Mouse (Mus musculus): ENCODE measurements around the gene Wdr3.

DNA sequence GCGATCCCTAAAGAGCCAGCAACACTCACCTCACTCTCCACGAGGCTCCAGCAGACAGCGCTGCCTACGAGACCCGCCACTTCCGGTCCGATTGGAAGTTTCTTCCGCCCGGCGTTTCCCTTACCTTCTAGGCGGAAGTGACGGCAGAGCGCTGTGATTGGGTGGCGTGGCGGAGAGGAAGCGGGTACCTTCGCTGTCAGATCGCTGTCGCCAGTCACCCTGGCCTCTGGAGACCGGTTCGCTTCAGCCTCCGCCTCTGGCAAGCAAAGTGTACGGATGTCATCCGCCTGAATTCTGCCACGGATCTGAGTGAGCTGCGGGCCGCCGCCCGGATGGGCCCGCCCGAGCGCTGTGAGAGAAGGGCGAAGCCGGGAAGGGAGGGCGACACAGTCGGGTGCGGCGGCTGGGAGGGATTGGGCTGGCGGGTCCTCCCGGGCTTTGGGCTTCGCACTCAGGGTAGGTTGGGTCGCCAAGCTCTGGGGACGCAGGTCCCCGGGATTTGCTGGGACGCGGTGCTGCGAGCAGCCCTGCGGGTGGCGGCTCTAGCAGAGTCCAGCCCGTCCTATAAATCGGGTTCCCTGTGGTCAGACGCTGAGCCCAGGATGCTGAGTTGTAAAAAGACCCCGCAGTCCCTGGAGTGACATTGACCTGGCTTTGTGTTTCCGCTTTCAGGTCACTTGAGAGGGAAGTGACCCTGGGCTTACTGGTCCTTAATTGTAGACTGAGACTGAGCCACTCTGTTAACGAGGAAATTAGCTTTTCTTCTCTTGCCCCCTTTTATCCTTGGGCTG lies at the start of gene Wdr3, which contains the start of gene Gdap2:
- no peak for TF ChIP-seq CTCF (IDR thresholded peaks at IDR 0.05; ENCODE audit: low read depth, low read length)
- no peak for TF ChIP-seq POLR2AphosphoS5 (IDR thresholded peaks at IDR 0.05; ENCODE audit: insufficient replicate concordance, low read depth, low read length)
- TF ChIP-seq GATA1 (IDR thresholded peaks at IDR 0.05; ENCODE audit: borderline replicate concordance, low read length): no peak
- no peak for TF ChIP-seq GATA2 (IDR thresholded peaks at IDR 0.05; ENCODE audit: borderline replicate concordance, low read depth, low read length)
- no peak for TF ChIP-seq TAL1 (conservative IDR thresholded peaks at IDR 0.05; ENCODE audit: low read depth, low read length)
